Mouse (Mus musculus) layer of hippocampus, adult 8-10 months (tissue): Measurements from ENCODE around the gene Syngr1. TPM values are rescaled to one million over a fixed set of nuclear protein-coding genes. Genes with fewer than 3 reads are reported as not detected.

Source experiments
- DNase-seq, 2 experiments: peaks; one replicate each; pipeline ENCODE4 v3.0.0; 2022; ENCODE audit warnings: low spot score in 2 of 2
- total RNA-seq, 4 experiments: library from RNA; stranded (reverse); gene quantifications; 2 replicates each; pipeline ENCODE4 v1.2.4; 2022

The Syngr1 gene
- total RNA-seq, 4 experiments from 2014 or later = 383 to 406 (median 399) TPM

DNA sequence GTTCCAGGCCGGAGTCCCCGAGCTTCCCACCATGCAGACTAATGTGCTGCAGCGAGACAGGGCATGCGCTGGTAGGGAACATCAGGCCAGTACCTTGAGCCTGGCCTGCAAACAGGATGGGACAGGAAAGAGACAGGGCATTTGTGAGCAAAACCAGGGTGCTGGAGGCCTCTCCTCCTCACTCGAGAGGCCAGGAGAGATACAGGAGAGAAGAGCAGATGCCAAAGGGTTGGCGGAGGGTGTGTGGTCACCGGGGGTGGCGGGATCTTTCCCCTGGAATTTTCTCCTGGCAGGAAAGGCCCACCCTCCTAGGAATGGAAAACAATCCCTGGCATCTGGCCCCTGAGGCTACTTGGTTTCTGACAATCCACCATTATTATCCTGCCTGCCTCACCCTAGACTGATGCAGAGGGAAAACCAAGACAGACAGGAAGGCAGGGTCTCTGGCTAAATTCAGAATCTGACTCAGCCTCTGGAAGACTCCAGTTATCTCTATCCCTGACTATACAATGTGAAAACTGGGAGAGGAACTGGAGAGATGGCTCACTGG lies 21.0 kb upstream of the Syngr1 start:
- DNase-seq = no peak

DNA sequence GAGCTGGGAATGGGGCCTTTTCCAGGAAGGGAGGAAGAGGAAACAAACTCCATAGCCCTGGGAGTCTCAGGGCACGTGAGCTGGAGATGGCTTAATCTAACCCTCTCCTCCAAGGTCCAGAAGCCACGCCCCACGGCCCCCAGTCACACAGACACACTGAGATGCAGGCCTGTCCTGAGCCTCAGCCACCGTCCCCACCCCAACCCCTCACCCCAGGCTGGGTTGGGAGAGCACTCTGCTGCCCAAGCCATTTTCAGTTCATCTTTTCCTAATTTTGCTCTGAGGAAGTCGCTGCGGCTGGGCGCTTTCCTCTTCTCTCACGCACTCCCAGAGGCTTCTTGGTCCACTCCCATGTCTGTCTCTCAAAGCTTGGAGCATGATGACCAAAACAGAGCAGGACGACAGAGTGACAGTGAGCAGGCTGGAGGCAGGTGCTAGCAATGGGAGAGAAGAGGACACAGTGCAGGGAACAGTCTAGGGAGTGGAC lies 19.1 kb upstream of the Syngr1 start:
- DNase-seq = no peak

- DNase-seq = no peak
Observed at GRCm38 (mm10) chr15:80072579-80073255, 18.4 kb upstream of the Syngr1 start.

DNA sequence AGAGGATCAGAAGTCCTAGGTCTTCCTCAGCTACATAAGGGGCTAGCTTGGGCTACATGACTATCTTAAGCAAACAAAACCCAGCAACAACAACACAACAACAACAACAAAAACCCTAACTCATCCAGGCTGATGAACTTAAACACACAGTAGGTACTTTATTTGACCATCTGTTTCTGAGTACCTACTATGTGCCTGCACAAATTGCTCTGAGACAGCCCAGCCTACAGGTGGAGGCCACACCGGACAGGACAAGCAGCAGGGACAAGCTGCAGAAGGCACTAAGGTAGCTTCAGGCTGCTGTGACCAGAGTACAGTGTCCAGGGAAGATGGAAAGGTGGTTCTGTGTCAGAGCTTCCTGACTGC lies 17.9 kb upstream of the Syngr1 start:
- no peak for DNase-seq

GRCm38 (mm10) chr15:80074663-80075373 lies 16.3 kb upstream of the Syngr1 start:
- DNase-seq = no peak

DNA sequence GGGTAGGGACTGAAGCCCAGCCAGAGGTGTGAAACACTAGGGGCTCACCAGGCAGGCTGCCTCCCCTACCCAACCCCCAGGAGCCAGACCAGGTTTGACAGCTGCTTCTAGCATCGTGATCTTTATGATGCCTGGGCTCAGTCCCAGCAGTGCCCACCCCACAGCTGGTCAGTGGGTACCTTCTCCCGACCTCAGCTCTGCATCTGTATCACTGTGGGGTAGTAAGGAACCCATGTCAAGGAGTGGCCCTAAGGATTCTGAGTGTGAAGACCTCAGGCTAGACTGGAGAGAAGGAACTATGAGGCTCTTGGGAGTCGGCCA lies 15.8 kb upstream of the Syngr1 start:
- DNase-seq = no peak

- no peak for DNase-seq
Observed at GRCm38 (mm10) chr15:80075733-80076337, 15.3 kb upstream of the Syngr1 start.

DNA sequence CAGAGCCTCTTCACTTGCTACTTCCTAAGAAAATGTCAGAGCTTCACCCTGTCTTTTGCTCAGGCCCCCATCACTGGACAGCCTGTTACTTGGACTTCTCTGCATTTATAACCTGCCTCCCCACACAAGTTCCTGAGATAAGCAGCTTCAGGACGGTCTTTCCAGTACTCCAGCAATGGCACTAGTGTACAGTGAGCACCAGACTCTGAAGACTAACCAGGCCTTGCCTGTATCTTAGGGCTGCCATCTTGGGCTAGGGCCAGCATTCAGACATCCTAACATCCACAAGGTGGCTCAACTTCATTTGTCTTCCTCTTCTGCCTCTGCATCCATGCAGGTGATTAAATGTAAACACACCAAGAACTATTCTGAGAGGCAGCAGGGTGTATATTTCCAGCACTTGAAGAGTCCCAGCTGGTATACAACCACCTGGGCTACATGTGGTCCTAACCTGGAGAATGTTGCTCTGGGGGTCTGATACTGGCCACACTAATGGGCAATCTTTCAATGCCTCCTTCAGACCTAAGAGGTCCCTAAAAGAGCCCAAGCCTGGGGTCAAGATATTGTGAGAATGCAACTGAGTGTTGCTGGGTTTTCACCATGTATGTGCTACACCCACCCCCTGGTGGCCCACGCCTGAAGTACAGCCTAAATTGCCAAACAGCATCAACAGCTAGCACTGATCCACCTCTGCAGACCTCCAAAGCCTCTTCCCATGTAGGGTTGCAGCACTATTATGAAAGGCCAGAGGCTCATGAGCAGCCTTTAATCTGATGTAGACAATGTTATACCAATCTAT lies 14.6 kb upstream of the Syngr1 start:
- DNase-seq = peak in 1 of 2 experiments; percentile 73

DNA sequence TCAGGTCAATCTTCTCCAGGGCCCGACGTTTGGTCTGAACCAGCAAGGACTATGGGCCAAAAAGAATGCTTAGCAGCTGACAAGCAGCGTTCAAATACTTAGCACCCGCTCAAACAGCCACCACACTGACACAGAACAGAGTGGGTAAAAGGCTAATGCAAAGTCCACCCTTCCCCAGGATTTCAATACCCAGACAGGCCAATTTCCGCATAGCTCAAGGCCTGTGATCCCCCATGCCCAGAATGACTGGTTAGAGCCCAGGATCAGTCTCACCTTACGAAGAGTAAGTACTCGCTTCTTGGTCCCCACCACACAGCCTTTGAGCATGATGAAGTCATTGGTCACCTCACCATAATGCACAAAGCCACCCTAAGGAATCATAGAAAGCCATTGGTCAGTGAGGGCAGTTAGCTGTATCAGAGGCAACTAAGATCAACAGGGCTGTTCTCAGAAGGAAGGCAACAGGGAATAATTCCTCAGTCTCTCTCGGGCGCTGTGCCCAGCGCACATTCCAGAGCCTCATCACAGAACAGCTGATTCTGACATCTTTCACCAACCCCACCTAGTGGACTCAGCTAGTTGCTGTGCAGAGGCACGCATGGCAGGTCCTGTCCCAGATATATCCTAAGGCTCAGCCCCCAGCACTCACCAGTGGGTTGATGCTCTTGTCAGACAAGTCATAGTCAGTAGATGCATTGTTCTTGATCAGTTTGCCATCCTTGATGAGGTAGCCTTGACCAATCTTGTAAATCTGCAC lies 12.9 kb upstream of the Syngr1 start:
- DNase-seq = no peak

DNA sequence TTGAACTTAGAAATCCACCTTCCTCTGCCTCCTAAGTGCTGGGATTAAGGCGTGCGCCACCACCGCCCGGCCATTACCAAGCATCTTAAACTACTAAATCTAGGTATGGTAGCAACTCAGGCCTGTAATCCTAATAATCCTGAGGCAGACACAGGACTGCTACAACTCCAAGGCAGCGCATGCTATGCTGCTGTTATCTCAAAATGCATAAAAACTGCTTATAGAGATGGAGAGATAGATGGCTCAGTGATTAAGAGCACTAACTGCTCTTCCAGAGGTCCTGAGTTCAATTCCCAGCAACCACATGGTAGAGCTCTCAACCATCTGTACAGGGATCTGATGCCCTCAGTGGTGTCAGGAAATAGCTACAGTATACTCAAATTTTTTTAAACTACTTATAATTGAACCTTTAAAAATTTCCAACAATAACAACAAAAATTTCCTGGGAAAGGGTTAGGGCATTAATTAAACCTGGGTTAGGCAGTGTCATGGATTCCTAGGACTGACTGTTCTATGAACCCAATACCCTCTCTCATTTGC lies 11.9 kb upstream of the Syngr1 start:
- no peak for DNase-seq

DNA sequence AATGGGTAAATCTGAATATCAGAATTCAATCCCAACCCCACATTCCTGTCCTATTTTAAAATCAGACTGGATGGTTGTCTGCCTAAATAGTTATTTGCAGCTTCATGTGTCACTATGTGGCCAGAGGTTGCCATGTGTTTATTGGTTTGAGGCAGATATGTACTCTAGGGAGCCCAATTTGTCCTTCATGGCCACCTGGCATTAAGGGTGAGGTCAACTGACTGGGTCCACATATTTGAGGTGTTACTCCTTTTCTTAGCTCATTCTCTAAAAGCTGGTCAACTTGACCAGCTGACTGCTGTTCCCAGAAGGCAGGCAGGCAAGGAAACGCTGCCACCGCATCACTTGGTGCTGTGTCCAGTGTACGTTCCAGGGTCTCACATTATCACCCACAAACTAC lies 11.2 kb upstream of the Syngr1 start:
- DNase-seq = no peak

GRCm38 (mm10) chr15:80080711-80081615 lies 10.2 kb upstream of the Syngr1 start:
- no peak for DNase-seq

DNA sequence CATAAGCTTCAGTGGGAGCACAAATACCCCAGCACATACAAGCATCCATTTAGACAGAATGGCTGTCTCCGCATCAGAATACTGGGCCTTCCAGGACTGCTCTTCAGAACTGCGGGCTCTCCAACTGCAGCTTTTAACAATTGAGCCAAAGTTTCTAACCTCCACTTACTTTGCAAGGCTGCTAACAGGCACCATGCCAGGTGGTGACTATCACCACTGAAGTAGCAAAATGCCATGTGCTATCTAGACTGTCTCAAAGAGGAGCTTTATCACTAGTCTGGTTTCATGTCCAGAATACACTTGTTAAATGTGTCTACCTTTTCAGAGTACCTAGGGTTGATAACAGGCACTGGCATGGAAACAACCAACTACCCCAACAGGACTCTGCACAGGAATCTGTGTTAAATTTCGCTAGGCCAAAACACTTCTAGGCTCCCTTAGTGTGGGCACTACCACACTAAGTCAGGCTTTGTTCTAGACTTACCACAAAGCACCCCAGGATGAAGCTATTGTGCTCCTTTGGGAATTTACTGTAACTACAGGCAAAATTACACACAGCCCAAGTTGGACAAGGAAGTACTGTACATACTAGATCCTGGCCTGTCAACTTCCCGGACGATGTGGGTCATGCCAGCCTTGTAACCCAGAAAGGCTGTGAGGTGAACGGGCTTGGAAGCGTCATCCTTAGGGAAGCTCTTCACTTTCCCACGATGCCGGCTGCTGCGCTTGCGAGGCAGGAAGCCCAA lies 9.2 kb upstream of the Syngr1 start:
- no peak for DNase-seq

DNA sequence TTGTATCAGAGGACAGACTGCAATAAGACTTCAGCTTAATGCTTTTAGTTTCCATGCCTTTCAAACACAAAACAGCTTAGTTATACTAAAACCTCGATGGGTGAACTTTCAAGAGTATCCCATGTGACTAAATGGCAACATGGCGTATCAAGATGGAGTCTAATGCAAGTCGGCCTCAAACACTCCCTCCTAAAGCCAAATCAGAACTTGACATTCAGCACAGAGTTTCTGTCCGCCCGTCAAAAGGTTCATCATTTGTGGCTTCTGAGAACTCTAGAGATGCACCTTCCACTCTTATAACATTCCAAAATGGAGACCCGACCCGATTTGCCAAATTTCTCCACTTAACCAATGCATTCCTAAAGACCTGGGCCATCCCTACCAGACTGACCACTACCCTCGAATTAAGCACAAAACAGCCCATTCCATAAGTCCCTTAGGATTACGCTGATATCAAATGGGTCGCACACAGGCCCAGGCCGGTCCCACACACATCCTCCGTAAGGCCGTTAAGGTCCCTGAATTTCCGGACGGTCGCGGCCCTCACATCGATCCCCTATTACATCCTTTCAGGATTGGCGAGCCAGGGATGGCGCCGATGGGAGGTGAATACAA lies 8.4 kb upstream of the Syngr1 start:
- DNase-seq = no peak

GRCm38 (mm10) chr15:80083276-80083731 lies 7.8 kb upstream of the Syngr1 start:
- DNase-seq = peak; percentile 98 to 99

- DNase-seq = no peak
Observed at GRCm38 (mm10) chr15:80083740-80084139, 7.4 kb upstream of the Syngr1 start.

- DNase-seq = no peak
Observed at GRCm38 (mm10) chr15:80087406-80088012, 3.6 kb upstream of the Syngr1 start.

DNA sequence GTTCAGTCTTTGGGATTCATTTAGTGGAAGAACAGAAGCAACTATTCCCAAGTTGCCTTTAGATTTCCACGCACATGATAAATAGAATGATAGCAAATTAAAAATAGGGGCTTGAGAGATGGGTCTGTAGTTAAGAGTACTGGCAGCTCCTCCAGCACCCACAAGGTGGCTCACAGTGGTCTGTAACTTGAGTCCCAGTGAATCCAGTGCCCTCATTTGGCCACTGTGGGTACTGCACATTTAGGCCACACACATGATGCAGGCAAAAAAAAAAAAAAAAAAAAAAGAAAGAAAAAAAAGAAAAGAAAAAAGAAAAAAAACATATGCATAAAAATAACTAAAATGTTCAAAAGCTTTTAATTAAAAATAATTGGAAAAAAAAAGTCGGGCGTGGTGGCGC lies 2.5 kb upstream of the Syngr1 start:
- DNase-seq = peak; percentile 88 to 96
